Mouse (Mus musculus) kidney, adult 2 months (tissue): ENCODE results near the gene Akt1.

Source experiments
- CTCF ChIP-seq: fragments of 200-500 bp; conservative IDR thresholded peaks from 2 replicates; pipeline ENCODE4 v1.5.1; 2011; ENCODE audit warnings: low read depth, mild to moderate bottlenecking, control low read depth, low read length, moderate library complexity, mixed read lengths; ENCODE audit not compliant: insufficient read depth, insufficient read length
- POLR2A ChIP-seq: fragments of 200-500 bp; IDR thresholded peaks from one replicate; pipeline ENCODE4 v1.6.1; 2011; ENCODE audit warnings: low read depth, low read length, control low read depth

- TF ChIP-seq POLR2A (no peak), CTCF (no peak)
These were observed at the start of gene Akt1 for GRCm38 (mm10) chr12:112674132-112675011.
